14 mouse cellular contexts compared by ENCODE assay signal in the genomic region with DNA sequence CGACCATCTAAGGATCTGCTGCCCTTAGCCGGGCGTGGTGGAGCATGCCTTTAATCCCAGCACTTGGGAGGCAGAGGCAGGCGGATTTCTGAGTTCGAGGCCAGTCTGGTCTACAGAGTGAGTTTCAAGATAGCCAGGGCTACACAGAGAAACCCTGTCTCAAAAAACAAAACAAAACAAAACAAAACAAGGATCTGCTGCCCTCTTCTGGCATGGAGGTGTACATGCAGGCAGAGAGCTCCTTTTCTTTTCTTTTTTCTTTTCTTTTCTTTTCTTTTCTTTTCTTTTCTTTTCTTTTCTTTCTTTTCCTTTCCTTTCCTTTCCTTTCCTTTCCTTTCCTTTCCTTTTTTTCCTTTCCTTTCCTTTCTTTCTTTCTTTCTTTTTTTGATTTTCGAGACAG. TPM values are rescaled to one million over a fixed set of nuclear protein-coding genes. Genes with fewer than 3 reads are reported as not detected.
A peak's percentile ranks its signal among the peaks of the same experiment; 100 is the strongest.
DNase-seq lines count a peak whose midpoint lies in the region; ATAC-seq and TF ChIP-seq lines count a peak whose summit lies in the region.
"Not testable (repeated sequence)": the region's sequence is repeated elsewhere in the genome, so short reads cannot be mapped to it uniquely, and the experiment has no call there.
"Had no signal": no experiment of that assay in that cellular context is flagged by ENCODE, and none has a peak within 500 bp of the region (broad histone marks: within the 10 kb centered on the region; RNA-seq: fewer than 3 reads in every experiment).

No protein-coding gene starts in this region.

- H3K9ac ChIP-seq in heart, adult 2 months (ENCODE audit: low read depth, low read length); kidney, postnatal 0 days (ENCODE audit: low read depth, low read length); lung, embryonic 14.5 days: not testable (repeated sequence)

- WGBS in heart, adult 2 months = 81% methylated on average over 6 of the region's 6 CpGs
- 94% methylated on average over 6 of the region's 6 CpGs for WGBS in kidney, postnatal 0 days
- WGBS in lung, embryonic 14.5 days = 94% methylated on average over 6 of the region's 6 CpGs
- 92% methylated on average over 6 of the region's 6 CpGs for WGBS in small intestine, adult 2 months

- not testable (repeated sequence) for H3K27me3 ChIP-seq in Patski; heart, adult 2 months (ENCODE audit: control insufficient read depth, insufficient read depth, low read length); kidney, postnatal 0 days (ENCODE audit: insufficient read depth, low read length); lung, embryonic 14.5 days (ENCODE audit: insufficient read depth, low read length); small intestine, adult 2 months (ENCODE audit: control insufficient read depth, insufficient read depth, low read length)

- H3K9me3 ChIP-seq in kidney, postnatal 0 days (replicated peaks; ENCODE audit: low read length); lung, embryonic 14.5 days (ENCODE audit: low read depth, low read length): not testable (repeated sequence)

- ATAC-seq in Patski; kidney, postnatal 0 days (replicated peaks; ENCODE audit: low FRiP score, low read depth); lung, embryonic 14.5 days (ENCODE audit: insufficient read depth): not testable (repeated sequence)

- not testable (repeated sequence) for H3K4me1 ChIP-seq in heart, adult 2 months (ENCODE audit: control insufficient read depth, insufficient read depth, low read length); kidney, postnatal 0 days (replicated peaks; ENCODE audit: insufficient read depth, low read length); lung, embryonic 14.5 days (ENCODE audit: insufficient read depth); small intestine, adult 2 months (ENCODE audit: control insufficient read depth, insufficient read depth, insufficient read length, low read length)

- intact Hi-C loops in heart, adult 2 months (cut with DNase I) = loop anchor here (1.0 to 5.0 kb wide), 3 partner anchors 56 to 212 kb away; no protein-coding TSS in a partner anchor

- not testable (repeated sequence) for H3K27ac ChIP-seq in heart, adult 2 months; kidney, postnatal 0 days; lung, embryonic 14.5 days (ENCODE audit: low read depth); small intestine, adult 2 months (ENCODE audit: insufficient read depth, low read depth, low read length)

- CTCF ChIA-PET in Patski (lab: Charles Lee) = interaction anchor here (0.7 to 5.0 kb wide), 3 partner anchors 48 to 57 kb away, joined by 6 to 45 read pairs (median 23); a partner anchor contains a TSS

- H3K79me2 ChIP-seq in heart, adult 2 months (replicated peaks; ENCODE audit: control insufficient read depth, insufficient read depth, low read length) = not testable (repeated sequence)

- POLR2A ChIA-PET in Patski (lab: Charles Lee) = interaction anchor here (0.7 kb wide), 1 partner anchor 57 kb away, joined by 5 read pairs; no protein-coding TSS in a partner anchor

- H3K36me3 ChIP-seq in heart, adult 2 months (ENCODE audit: control insufficient read depth, insufficient read depth, low read length); kidney, postnatal 0 days (ENCODE audit: insufficient read depth, low read length); lung, embryonic 14.5 days (ENCODE audit: insufficient read depth); small intestine, adult 2 months (ENCODE audit: control insufficient read depth, insufficient read depth, low read length): not testable (repeated sequence)

- TF ChIP-seq CTCF in Patski (IDR thresholded peaks at IDR 0.05) = peak; percentile 78
- TF ChIP-seq CTCF in brain, embryonic 14.5 days (IDR thresholded peaks at IDR 0.05; ENCODE audit: borderline replicate concordance, extremely low read depth, insufficient read depth, insufficient read length) = peak; percentile 24; the same call in 1 of the 2 replicates
- peak; percentile 75 for TF ChIP-seq CTCF in heart, adult 2 months (IDR thresholded peaks at IDR 0.05)
- peak; percentile 75 for TF ChIP-seq CTCF in kidney, postnatal 0 days (IDR thresholded peaks at IDR 0.05; ENCODE audit: low read depth)
- TF ChIP-seq CTCF in lung, embryonic 14.5 days (IDR thresholded peaks at IDR 0.05; ENCODE audit: low read depth) = peak; percentile 55
- TF ChIP-seq CTCF in small intestine, adult 2 months (IDR thresholded peaks at IDR 0.05; ENCODE audit: extremely low read depth, insufficient read length, insufficient replicate concordance, low read depth, low read length) = peak; percentile 48; the same call in 1 of the 2 replicates

- DNase-seq in CD4-positive, CD25-positive, alpha-beta regulatory T cell, adult 2 months (ENCODE audit: low read depth, low spot score) = peak; percentile 54
- not testable (repeated sequence) for DNase-seq in Patski (ENCODE audit: low read depth, low spot score); brain, embryonic 14.5 days (ENCODE audit: low read depth); heart, adult 2 months; kidney, postnatal 0 days (ENCODE audit: low spot score)
- peak; percentile 37 for DNase-seq in lung, embryonic 14.5 days

- not testable (repeated sequence) for H3K4me3 ChIP-seq in heart, adult 2 months; kidney, postnatal 0 days (replicated peaks; ENCODE audit: low read depth, low read length); lung, embryonic 14.5 days (ENCODE audit: low read depth, low read length); small intestine, adult 2 months (ENCODE audit: low read depth, low read length)

- in situ Hi-C loops in Patski (cut with MboI; ENCODE audit: low pct_unique_long_range_greater_than_20kb) = not testable (repeated sequence)

- TF ChIP-seq EP300 in heart, adult 2 months (IDR thresholded peaks at IDR 0.05; ENCODE audit: insufficient read depth, low read depth, low read length) = not testable (repeated sequence)

- not testable (repeated sequence) for TF ChIP-seq POLR2A in brain, embryonic 14.5 days (IDR thresholded peaks at IDR 0.05; ENCODE audit: borderline replicate concordance, extremely low read depth, insufficient read depth, insufficient read length, poor library complexity, severe bottlenecking); heart, adult 2 months (IDR thresholded peaks at IDR 0.05; ENCODE audit: insufficient read depth, low read depth, low read length); small intestine, adult 2 months (IDR thresholded peaks at IDR 0.05; ENCODE audit: low read depth, low read length)

- not testable (repeated sequence) for H3K4me2 ChIP-seq in kidney, postnatal 0 days (ENCODE audit: low read length); lung, embryonic 14.5 days

RNA-seq across cellular contexts. Expression of a gene that starts 4.4 kb away (rescaled TPM):
- 31.3 TPM for polyA plus RNA-seq in Patski (2021)
- polyA plus RNA-seq in brain, embryonic 14.5 days (2012; rRNA removed) = 98.5 and 120 TPM in 2 replicates
- total RNA-seq in heart, adult 2 months (2021) = 10 to 100 TPM; 16.9 to 18.4 TPM
- 45.9 and 46.9 TPM in 2 replicates for polyA plus RNA-seq in heart, adult 2 months (2012; rRNA removed)
- polyA plus RNA-seq in kidney, postnatal 0 days (2015; fragmentation: Nextera tagmentation; extraction: Ambion mirVana) = 21.2 and 22.3 TPM in 2 replicates
- polyA plus RNA-seq in lung, embryonic 14.5 days (2014; fragmentation: Nextera tagmentation; extraction: Ambion mirVana) = 45.4 and 45.7 TPM in 2 replicates
- 13.6 and 24.3 TPM in 2 replicates for polyA plus RNA-seq in small intestine, adult 2 months (2012; rRNA removed)

RNA-seq across cellular contexts. Expression of a gene that starts 31.5 kb away (rescaled TPM):
- polyA plus RNA-seq in Patski (2021) = 9.6 TPM
- polyA plus RNA-seq in brain, embryonic 14.5 days (2012; rRNA removed) = 6.1 and 8.5 TPM in 2 replicates
- total RNA-seq in heart, adult 2 months (2021) = under 1 TPM; 0.26 to 0.32 TPM
- polyA plus RNA-seq in heart, adult 2 months (2012; rRNA removed) = 0.16 and 0.47 TPM in 2 replicates
- polyA plus RNA-seq in kidney, postnatal 0 days (2015; fragmentation: Nextera tagmentation; extraction: Ambion mirVana) = 8.1 and 8.6 TPM in 2 replicates
- 5.3 and 5.4 TPM in 2 replicates for polyA plus RNA-seq in lung, embryonic 14.5 days (2014; fragmentation: Nextera tagmentation; extraction: Ambion mirVana)
- 0.39 and 0.76 TPM in 2 replicates for polyA plus RNA-seq in small intestine, adult 2 months (2012; rRNA removed)

RNA-seq across cellular contexts. Expression of a gene that starts 31.7 kb away (rescaled TPM):
- polyA plus RNA-seq in Patski (2021) = 3.7 TPM
- polyA plus RNA-seq in brain, embryonic 14.5 days (2012; rRNA removed) = 27.5 and 38.6 TPM in 2 replicates
- total RNA-seq in heart, adult 2 months (2021) = 1 to 10 TPM; 2.3 to 2.9 TPM
- 3.7 and 5.7 TPM in 2 replicates for polyA plus RNA-seq in heart, adult 2 months (2012; rRNA removed)
- 14.3 and 15.5 TPM in 2 replicates for polyA plus RNA-seq in kidney, postnatal 0 days (2015; fragmentation: Nextera tagmentation; extraction: Ambion mirVana)
- polyA plus RNA-seq in lung, embryonic 14.5 days (2014; fragmentation: Nextera tagmentation; extraction: Ambion mirVana) = 6.2 and 8.0 TPM in 2 replicates
- 13.5 and 13.7 TPM in 2 replicates for polyA plus RNA-seq in small intestine, adult 2 months (2012; rRNA removed)
- polyA plus RNA-seq: erythroblast, embryonic 14.5 days had no signal

RNA-seq across cellular contexts. Expression of a gene that starts 53.1 kb away (rescaled TPM):
- polyA plus RNA-seq in Patski (2021) = 0.87 TPM
- polyA plus RNA-seq in brain, embryonic 14.5 days (2012; rRNA removed) = 1.4 and 1.8 TPM in 2 replicates
- under 1 TPM; 0.78 to 0.89 TPM for total RNA-seq in heart, adult 2 months (2021)
- 2.9 and 3.7 TPM in 2 replicates for polyA plus RNA-seq in heart, adult 2 months (2012; rRNA removed)
- polyA plus RNA-seq in kidney, postnatal 0 days (2015; fragmentation: Nextera tagmentation; extraction: Ambion mirVana) = 0.62 and 0.74 TPM in 2 replicates
- polyA plus RNA-seq in lung, embryonic 14.5 days (2014; fragmentation: Nextera tagmentation; extraction: Ambion mirVana) = 1.6 and 1.7 TPM in 2 replicates
- 0.84 and 1.4 TPM in 2 replicates for polyA plus RNA-seq in small intestine, adult 2 months (2012; rRNA removed)
- polyA plus RNA-seq: activated CD4-positive, CD25-positive, alpha-beta regulatory T cell, adult 4 months; erythroblast, embryonic 14.5 days had no signal

RNA-seq across cellular contexts. Expression of a gene that starts 53.7 kb away (rescaled TPM):
- 0.03 TPM for polyA plus RNA-seq in Patski (2021)
- 0.47 and 0.78 TPM in 2 replicates for polyA plus RNA-seq in brain, embryonic 14.5 days (2012; rRNA removed)
- total RNA-seq in heart, adult 2 months (2021) = not detected
- 0.12 and 0.61 TPM in 2 replicates for polyA plus RNA-seq in heart, adult 2 months (2012; rRNA removed)
- polyA plus RNA-seq in kidney, postnatal 0 days (2015; fragmentation: Nextera tagmentation; extraction: Ambion mirVana) = 0.20 and 0.26 TPM in 2 replicates
- 0.31 and 0.42 TPM in 2 replicates for polyA plus RNA-seq in lung, embryonic 14.5 days (2014; fragmentation: Nextera tagmentation; extraction: Ambion mirVana)
- polyA plus RNA-seq in small intestine, adult 2 months (2012; rRNA removed) = 0.23 TPM in 1 of 2 replicates, not detected in the other
- total RNA-seq: heart, adult 18-20 months; heart, postnatal 4 days had no signal
- polyA plus RNA-seq: activated CD4-positive, CD25-positive, alpha-beta regulatory T cell, adult 4 months; embryonic facial prominence, embryonic 12.5 days; limb, embryonic 15.5 days; macrophage had no signal

Comparison
In these comparisons a context has a peak if more than half of its experiments do, and no peak if none do; other contexts are left out.
1. CTCF ChIP-seq: peak in every context shown above with its lines; median percentile 78 in Patski; 75 in heart, adult 2 months; 75 in kidney, postnatal 0 days; 55 in lung, embryonic 14.5 days; 48 in small intestine, adult 2 months; 24 in brain, embryonic 14.5 days.